Mouse (Mus musculus) lung, embryonic 14.5 days (tissue): ENCODE results near the gene Sapcd2. TPM values are rescaled to one million over a fixed set of nuclear protein-coding genes. Genes with fewer than 3 reads are reported as not detected.

Source experiments
- ATAC-seq: fragments of 200-750 bp; cut with Nextera tagmentation; 2 replicates; pipeline ENCODE4 v1.8.0; 2017; ENCODE audit warnings: mild to moderate bottlenecking, moderate TSS enrichment, moderate library complexity; ENCODE audit not compliant: insufficient read depth
- DNase-seq: peaks from one replicate; pipeline ENCODE4 v3.0.0-alpha.2; 2015
- H3K27ac ChIP-seq: fragments of 300-500 bp; sonication (generic); 2 replicates; pipeline ENCODE4 v1.5.1; 2014; ENCODE audit warnings: low read depth, mild to moderate bottlenecking, moderate library complexity
- H3K27me3 ChIP-seq: fragments of 300-500 bp; sonication (generic); 2 replicates; pipeline ENCODE4 v1.6.1; 2014; ENCODE audit warnings: low read length, control low read depth; ENCODE audit not compliant: insufficient read depth
- H3K36me3 ChIP-seq: fragments of 300-500 bp; sonication (generic); 2 replicates; pipeline ENCODE4 v1.6.1; 2014; ENCODE audit warnings: control low read depth; ENCODE audit not compliant: insufficient read depth
- H3K4me1 ChIP-seq: fragments of 300-500 bp; sonication (generic); 2 replicates; pipeline ENCODE4 v1.6.1; 2014; ENCODE audit warnings: antibody characterized with exemption, control low read depth; ENCODE audit not compliant: insufficient read depth
- H3K4me2 ChIP-seq: fragments of 300-500 bp; sonication (generic); 2 replicates; pipeline ENCODE4 v1.6.1; 2014; ENCODE audit warnings: mild to moderate bottlenecking
- H3K4me3 ChIP-seq: fragments of 300-500 bp; sonication (generic); 2 replicates; pipeline ENCODE4 v1.5.1; 2014; ENCODE audit warnings: low read depth, low read length
- H3K9ac ChIP-seq: fragments of 300-500 bp; sonication (generic); 2 replicates; pipeline ENCODE4 v1.6.1; 2014
- H3K9me3 ChIP-seq: fragments of 300-500 bp; sonication (generic); 2 replicates; pipeline ENCODE4 v1.6.1; 2016; ENCODE audit warnings: low read depth, low read length, control low read depth
- CTCF ChIP-seq: IDR thresholded peaks from 2 replicates; pipeline ENCODE4 v1.5.1; 2016; ENCODE audit warnings: antibody characterized with exemption, low read depth
- WGBS: fragments of 180-500 bp; shearing (Covaris S2); extraction: QIAGEN DNeasy Blood & Tissue Kit; methylation state at CpG from one replicate; pipeline ENCODE4 v1.1.7; 2014; 5-methylcytosine and 5-hydroxymethylcytosine counted together
- polyA plus RNA-seq: library from polyadenylated mRNA; unstranded; fragments of >200 nt; fragmentation: Nextera tagmentation; extraction: Ambion mirVana; gene quantifications from 2 replicates; pipeline ENCODE4 v1.2.1, GENCODE M21; 2014

Sapcd2 gene
- polyA plus RNA-seq, 1 experiment from 2014 or later = 45.5 TPM

DNA sequence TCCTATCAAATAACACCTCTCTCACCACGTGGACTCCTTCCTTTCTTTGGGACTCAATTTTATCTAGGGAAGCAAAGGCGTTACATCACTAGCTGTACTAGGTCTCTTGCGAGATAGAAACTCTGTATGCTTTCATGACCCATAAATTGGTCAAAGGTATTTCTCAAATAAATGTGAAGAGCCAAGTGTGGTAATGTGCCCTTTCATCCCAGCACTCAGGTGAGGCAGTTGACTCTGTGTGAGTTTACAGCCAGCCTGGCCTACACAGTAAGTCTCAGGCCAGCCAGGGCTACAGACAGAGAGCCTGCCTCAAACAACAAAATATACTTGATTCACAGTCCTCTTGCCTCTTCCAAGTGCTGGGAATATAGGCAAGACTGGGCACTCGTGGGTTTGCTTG, 12.3 kb upstream of the Sapcd2 start:
- 70% methylated on average over 4 of the region's 4 CpGs for WGBS
- no peaks in the 10 kb centered on the region for H3K9me3 ChIP-seq
- TF ChIP-seq CTCF = no peak
- H3K4me3 ChIP-seq = no peak overlapping the region
- H3K27me3 ChIP-seq = 0 out of 2 replicates have a peak, but pooled peaks cover 3% of the 10 kb centered on the region
- no peak overlapping the region for H3K9ac ChIP-seq
- no peak for ATAC-seq
- H3K27ac ChIP-seq = no peak overlapping the region
- no peaks in the 10 kb centered on the region for H3K36me3 ChIP-seq
- no peak overlapping the region for H3K4me2 ChIP-seq
- no peak for DNase-seq
- peaks cover 6% of the 10 kb centered on the region; the same call in 1 of the 2 replicates for H3K4me1 ChIP-seq

DNA sequence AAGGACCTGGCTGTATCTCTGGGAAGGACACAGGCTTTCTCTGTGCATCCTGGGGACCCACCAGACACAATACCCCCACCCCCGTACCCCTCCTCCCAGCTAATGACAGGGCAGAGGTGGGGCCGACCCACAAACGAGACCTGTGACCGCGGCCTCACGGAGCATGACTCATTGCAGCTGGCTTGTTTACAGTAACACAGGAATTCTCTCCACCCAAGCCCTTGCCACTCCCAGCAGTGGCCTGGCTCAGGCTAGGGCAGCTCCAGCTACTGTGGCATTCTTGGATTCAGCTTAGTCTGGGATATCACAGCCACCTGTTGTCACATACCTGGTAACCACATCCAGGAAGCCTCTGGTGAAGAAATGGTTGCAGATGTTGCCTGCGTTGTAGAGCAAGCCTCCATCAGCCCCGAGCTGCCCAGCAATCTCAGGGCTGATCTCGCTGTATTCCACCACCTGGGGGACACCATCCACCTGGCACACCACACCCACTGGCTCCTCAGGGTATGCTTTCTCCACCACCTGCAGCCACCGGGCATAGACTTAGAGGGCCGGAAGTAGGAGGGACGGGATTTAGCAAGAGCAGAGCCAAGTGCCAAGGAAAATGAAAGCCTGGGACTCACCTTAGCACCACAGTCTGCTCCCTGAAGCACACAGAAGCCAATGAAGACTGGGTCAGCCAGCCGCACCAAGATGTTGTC, 8.5 kb upstream of the Sapcd2 start:
- 47% methylated on average over 13 of the region's 13 CpGs for WGBS
- no peak for ATAC-seq
- no peak for TF ChIP-seq CTCF
- no peaks in the 10 kb centered on the region for H3K9me3 ChIP-seq
- H3K9ac ChIP-seq = no peak overlapping the region
- no peak overlapping the region for H3K4me3 ChIP-seq
- 0 out of 2 replicates have a peak, but pooled peaks cover 3% of the 10 kb centered on the region for H3K27me3 ChIP-seq
- no peak overlapping the region for H3K4me2 ChIP-seq
- no peak overlapping the region for H3K27ac ChIP-seq
- peak; percentile 13 for DNase-seq
- H3K36me3 ChIP-seq = no peaks in the 10 kb centered on the region
- H3K4me1 ChIP-seq = 0 out of 2 replicates have a peak, but pooled peaks cover 3% of the 10 kb centered on the region

DNA sequence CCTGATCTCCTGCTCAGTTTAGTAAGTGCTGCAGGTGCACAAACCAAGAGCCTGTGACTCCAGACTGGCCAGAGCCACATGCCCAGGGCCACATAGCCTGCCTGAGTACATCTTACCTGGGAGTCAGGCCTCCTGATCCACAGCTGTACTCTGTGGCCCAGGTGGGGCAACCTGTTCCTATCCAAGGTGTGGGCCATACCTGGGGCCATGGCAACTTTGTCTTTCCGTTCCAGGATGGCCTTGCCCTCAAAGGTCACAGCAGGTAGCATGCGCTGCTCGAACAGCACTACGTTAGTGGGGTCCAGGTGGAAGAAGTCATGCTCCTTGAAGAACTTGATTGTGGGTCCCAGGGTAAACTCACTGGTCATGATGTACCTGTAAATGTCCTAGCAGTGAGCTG, 7.8 kb upstream of the Sapcd2 start:
- Histone ChIP-seq H3K4me1 (0 out of 2 replicates have a peak, but pooled peaks cover 3% of the 10 kb centered on the region), H3K4me2 (peak overlapping the region; percentile 98), H3K9me3 (no peaks in the 10 kb centered on the region), H3K4me3 (peak overlapping the region; percentile 63; the same call in 1 of the 2 replicates), H3K9ac (no peak overlapping the region), H3K27me3 (0 out of 2 replicates have a peak, but pooled peaks cover 3% of the 10 kb centered on the region), H3K27ac (no peak overlapping the region), H3K36me3 (no peaks in the 10 kb centered on the region)
- no peak for TF ChIP-seq CTCF
- no peak for ATAC-seq
- WGBS = 91% methylated on average over 4 of the region's 4 CpGs
- DNase-seq = no peak

DNA sequence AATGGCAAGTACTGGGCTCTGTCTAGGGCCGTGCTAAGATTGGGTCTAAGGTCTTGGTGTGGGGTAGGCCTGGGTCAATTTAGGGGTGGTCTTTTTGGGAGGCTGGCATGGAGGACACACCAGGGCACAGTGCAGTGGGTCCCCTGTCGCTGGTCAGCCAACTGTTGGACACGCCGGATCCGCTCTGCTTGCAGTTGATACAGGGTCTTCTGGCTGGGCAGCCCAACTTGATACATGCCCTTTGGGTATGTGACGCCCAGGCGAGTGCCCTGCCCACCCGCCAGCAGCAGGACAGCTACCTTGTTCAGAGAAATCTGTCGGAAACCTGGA, 7.4 kb upstream of the Sapcd2 start:
- peak overlapping the region; percentile 98 for H3K4me2 ChIP-seq
- 30% methylated on average over 9 of the region's 9 CpGs for WGBS
- no peak for TF ChIP-seq CTCF
- 0 out of 2 replicates have a peak, but pooled peaks cover 3% of the 10 kb centered on the region for H3K4me1 ChIP-seq
- H3K27me3 ChIP-seq = 0 out of 2 replicates have a peak, but pooled peaks cover 3% of the 10 kb centered on the region
- no peaks in the 10 kb centered on the region for H3K9me3 ChIP-seq
- ATAC-seq (peak; percentile 15), DNase-seq (no peak)
- H3K36me3 ChIP-seq = no peaks in the 10 kb centered on the region
- H3K27ac ChIP-seq = no peak overlapping the region
- H3K4me3 ChIP-seq = peak overlapping the region; percentile 63
- peak overlapping the region; percentile 58 for H3K9ac ChIP-seq

DNA sequence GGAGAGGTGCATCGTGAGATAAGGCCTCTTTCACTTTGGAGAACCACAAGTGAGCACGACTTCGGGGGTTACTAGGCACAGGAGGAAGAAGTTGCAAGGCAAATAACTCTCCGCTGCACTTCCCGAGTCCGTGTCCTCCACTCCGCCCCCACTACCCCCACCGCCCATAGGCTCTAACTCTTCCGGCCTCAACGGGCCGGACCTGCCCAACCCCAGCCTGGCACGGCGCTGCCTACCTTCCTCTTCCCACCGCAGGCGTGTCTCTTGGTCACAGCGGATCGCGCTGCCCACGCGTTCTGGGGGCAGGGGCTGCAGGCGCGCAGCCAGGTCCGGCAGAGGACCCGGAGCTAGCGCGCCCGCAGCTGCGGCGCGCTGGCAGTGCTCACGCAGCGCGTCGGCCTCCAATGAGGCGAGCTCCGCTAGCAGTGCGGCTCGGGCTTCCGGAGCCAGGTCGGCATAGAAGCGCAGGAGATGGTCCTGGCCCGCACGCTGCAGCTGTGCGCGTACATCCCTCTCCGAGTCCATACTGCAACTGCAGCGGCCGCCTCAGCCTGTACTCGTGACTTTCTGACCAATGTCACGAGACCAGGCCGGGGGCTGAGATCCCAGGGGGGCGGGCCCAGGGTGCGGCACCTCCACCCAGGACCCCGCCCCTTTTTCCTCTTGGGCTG, 6.9 kb upstream of the Sapcd2 start, which contains the start of gene Uap1l1:
Gene Uap1l1 (minus strand): TSS at position 592 of the 671 bp plus-strand sequence.
- Histone ChIP-seq H3K9ac (peak within 1 kb of the TSS; percentile 58), H3K4me3 (peak within 1 kb of the TSS; percentile 63), H3K4me2 (peak within 1 kb of the TSS; percentile 98), H3K4me1 (0 out of 2 replicates have a peak, but pooled peaks cover 3% of the 10 kb centered on the region), H3K27me3 (0 out of 2 replicates have a peak, but pooled peaks cover 3% of the 10 kb centered on the region), H3K9me3 (no peaks in the 10 kb centered on the region), H3K27ac (no peak within 1 kb of the TSS; the same call in 1 of the 2 replicates), H3K36me3 (no peaks in the 10 kb centered on the region)
- no peak for TF ChIP-seq CTCF
- peak; percentile 89 for DNase-seq
- WGBS = under 1% methylated on average over 54 of the region's 54 CpGs
- peak; percentile 91 for ATAC-seq

DNA sequence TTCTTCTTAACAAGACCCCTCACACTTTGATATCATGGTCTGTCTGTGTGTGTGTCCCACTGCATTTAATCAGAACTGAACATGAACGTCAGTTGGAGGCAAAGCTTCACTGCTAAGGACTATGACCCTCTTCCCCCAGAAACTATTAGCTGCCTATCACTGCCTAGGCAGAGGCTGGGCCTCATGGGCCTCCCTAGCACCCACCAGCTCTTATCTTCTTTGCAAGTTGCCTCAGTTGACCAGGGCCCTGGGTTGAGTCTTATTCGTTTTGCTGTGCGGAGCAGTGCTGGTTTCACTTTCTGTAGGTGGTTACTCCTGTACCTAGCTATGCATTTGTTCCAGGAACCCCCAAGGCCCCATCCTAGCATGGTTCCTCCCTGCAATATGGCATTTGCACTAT, 2.1 kb upstream of the Sapcd2 start:
- Histone ChIP-seq H3K9me3 (no peaks in the 10 kb centered on the region), H3K4me2 (no peak overlapping the region), H3K9ac (no peak overlapping the region), H3K36me3 (peaks cover 4% of the 10 kb centered on the region; the same call in 1 of the 2 replicates), H3K27ac (no peak overlapping the region), H3K4me1 (peaks cover 5% of the 10 kb centered on the region; the same call in 1 of the 2 replicates), H3K4me3 (no peak overlapping the region), H3K27me3 (no peaks in the 10 kb centered on the region)
- ATAC-seq (no peak), DNase-seq (no peak)
- 78% methylated on average over 3 of the region's 3 CpGs for WGBS
- TF ChIP-seq CTCF = no peak

DNA sequence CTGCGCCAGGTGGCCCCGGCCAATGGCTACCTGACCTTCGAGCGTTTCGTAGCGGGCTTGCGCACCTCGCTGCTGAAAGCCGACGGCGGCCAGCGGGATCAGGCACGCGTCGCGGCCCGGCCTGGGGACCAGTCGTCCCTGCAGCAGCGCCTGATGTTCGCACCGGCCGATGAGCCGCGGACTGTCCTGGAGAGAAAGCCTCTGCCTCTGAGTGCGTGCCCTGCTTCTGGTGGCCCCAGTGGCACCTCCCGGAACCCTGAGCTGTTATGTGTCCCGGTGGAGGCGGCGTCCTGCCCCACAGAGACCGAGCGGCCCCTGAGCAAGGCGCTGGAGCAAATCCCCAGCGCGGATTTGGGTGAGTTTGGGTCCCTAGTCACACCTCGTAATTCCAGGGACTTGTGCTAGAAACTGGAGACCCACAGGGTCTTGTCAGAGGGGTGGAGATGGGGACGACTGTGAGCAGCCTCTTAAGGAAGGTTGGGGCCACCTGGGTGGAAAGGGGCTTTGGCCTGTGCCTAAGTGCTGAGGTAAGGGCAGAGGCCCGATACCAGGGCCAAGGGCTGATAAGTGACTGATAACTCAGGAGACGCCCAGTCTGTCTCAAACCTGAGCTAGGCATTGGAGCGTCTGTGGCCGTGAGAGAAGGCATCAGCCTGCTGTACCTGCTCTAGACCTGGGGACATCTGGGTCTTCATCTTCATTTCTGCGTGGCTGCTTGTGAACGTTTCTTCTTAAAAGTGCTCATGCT, 697 bp downstream of the Sapcd2 start:
- WGBS = 1% methylated on average over 42 of the region's 42 CpGs
- Histone ChIP-seq H3K27me3 (no peaks in the 10 kb centered on the region), H3K9me3 (no peaks in the 10 kb centered on the region), H3K4me3 (peak overlapping the region; percentile 85), H3K4me2 (peak overlapping the region; percentile 95), H3K36me3 (peaks cover 31% of the 10 kb centered on the region), H3K4me1 (peaks cover 5% of the 10 kb centered on the region; the same call in 1 of the 2 replicates), H3K27ac (peak overlapping the region; percentile 54; the same call in 1 of the 2 replicates), H3K9ac (peak overlapping the region; percentile 72)
- peak; percentile 17 for ATAC-seq
- TF ChIP-seq CTCF = no peak
- no peak for DNase-seq
